Mouse (Mus musculus) hindlimb bud, embryonic 11.5 days (tissue): ENCODE results near the gene Slamf8.

Source experiments
- DNase-seq: peaks from one replicate; pipeline ENCODE4 v3.0.0-alpha.2; 2012; ENCODE audit warnings: low read depth, low spot score; ENCODE audit errors: extremely low spot score

The Slamf8 gene

GRCm38 (mm10) chr1:172532551-172532950 lies 57.8 kb downstream of the Slamf8 start:
- DNase-seq = no peak
